Mouse (Mus musculus) T-helper 2 cell (primary cell): ENCODE data around the gene Tex21.
"Not testable (repeated sequence)": the region's sequence is repeated elsewhere in the genome, so short reads cannot be mapped to it uniquely, and the experiment has no call there.

Experiments
- in situ Hi-C: fragments of 300-600 bp; cut with MboI, MseI; formaldehyde crosslinking; loops from one replicate; pipeline ENCODE4 v1.15.1; 2025; ENCODE audit warnings: high pct_unique_total_duplicates

Tex21 gene

DNA sequence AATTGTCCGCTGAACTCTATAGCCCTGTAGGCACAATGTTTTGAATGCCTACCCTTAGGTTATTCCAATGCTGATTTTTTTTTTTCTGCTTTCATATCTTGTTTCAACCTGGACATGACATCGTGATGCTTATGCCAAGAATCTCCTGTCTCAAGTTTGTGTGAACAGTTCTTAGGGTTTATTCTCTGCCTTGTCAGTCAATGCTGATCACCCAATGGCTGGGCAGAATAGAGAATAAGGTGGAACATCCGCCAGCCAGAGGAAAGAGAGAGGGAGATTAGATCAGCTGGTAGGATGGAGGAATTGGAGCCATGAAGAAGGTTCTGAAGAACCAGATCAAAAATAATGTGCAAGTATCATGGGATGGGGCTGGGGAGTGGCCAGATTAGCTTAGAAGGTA, 14.1 kb upstream of the Tex21 start:
- in situ Hi-C loops, result no loop called here

DNA sequence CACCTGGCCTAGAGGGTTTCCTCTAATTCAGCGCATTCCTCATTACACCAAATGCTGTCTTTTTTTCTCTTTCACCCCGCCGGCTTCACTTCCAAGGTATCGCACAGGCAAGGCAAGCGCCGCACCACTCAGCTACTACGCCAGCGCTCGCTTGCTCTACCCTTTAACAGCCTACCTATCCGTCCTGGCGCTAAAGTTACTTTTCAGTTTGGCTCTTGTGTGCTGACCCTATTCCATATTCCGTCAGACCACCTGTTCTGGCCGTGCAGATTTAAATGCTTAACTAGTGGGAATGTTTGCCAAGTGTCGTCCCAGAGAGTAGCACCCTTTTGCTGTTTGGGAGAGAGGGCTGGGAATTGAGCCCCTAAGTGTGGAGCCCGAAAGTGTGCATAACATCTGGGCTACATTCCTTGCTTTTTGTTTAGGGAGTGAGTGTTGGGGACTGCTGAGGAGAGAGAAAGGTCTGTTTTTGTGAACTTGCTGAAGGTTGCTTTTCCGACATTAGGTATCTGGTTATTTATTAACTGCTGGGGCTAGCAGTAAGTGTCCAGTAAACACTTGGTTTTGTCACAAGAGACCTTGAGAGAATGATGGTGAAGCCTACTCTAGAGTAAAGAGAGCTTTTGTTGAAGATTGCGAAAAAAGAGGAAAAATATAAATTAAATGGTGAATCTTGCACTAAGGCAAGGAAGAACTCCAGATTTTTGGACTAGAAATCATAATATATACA, 9.7 kb upstream of the Tex21 start:
- in situ Hi-C loops, result no loop called here

DNA sequence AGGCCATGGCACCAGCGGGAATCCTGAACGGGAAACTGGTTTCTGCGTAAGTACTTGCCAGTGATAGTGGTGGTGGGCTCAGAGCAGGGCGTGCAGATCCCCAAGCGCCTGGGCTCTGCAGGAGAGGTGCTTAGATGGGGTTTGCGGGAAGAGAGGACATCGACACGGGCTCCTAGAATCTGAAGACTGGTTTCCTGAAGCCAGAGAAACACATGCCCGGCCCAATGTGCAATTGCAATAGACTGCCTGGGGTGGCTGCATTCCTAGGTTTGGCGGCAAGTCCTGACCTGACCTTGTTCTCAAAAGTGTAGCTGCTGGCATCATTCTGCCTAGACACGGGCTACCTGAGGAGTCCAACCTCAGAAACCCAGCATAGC, 8.9 kb upstream of the Tex21 start:
- in situ Hi-C loops, result no loop called here

DNA sequence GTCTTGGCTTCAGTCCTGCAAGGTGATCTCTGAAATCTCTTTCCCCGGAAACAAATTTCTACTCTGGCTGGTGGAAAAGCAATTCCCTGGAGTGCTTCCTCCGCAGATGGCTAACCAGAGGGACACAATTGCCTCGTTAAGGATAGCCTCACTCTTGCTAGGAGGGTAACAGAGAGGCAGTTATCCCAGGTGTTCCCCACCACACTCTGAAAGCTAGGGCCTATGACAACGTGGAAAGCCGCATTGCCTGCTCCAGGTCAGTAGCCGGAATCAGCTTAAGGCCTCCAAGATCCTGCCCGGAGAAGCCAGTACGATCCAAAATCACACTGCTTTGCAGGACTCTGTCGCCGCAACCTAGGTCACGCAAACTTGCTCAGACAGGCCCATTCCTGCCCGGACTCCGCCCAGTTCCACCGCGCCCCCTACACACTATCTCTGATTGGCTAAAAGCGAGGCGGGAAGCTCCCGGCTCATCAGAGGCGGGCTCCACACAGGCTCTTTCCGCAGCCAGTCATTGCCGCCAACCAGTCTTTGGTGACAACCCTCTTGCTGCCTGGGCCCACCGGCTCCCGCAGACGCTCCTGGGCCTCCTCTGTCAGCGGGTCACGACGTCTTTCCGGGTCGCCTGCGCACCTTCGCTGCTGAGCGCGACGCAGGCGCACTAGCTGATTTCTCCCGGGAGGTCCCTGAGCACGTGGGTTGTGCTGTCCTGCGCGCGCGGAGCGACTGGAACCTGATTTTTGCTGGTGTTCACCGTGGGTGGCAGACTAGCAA, 8.4 kb upstream of the Tex21 start, which contains the start of gene Mthfd1:
TSS of gene Mthfd1 (plus strand) at position 574 of the 774 bp plus-strand sequence.
- in situ Hi-C loops, result no loop called here

DNA sequence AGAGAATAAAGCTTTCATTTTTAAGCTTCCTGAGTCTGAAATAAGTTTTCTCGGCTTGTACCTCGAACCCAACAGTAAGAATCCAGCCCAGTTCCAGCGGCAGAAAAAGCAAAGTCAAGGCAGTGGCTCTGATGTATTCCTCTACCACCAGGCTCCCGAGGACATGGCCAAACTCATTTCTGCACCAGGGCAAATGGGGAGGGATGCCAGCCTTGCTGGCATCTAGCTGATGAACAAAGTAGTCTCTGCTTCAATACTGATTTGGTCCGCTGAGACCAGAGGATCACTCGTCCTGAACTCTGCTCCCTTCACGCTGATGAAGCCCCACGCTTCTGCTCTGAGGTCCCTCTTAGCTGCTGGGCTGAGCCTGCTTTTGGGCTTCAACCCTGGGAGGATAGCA, 7.4 kb upstream of the Tex21 start:
- in situ Hi-C loops, result no loop called here

DNA sequence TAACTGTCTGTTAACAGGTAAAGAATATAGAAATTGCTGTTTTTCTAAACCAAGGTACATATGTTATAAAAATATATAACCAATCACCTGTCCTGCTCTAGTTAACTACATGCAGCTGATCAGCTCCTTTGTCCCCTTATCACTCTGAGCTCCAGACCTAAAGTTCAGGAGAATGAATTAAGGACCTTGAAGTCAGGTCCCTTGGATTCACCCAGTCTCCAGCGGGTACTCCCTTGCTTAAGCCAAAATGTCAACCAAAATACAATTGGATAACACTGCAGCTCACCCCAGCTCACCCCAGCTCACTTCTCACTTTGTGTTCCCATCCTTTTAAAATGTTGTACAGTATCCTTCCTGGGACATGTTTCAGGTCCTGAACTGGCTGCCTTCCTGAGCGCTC, 7.0 kb upstream of the Tex21 start:
- in situ Hi-C loops, result no loop called here

DNA sequence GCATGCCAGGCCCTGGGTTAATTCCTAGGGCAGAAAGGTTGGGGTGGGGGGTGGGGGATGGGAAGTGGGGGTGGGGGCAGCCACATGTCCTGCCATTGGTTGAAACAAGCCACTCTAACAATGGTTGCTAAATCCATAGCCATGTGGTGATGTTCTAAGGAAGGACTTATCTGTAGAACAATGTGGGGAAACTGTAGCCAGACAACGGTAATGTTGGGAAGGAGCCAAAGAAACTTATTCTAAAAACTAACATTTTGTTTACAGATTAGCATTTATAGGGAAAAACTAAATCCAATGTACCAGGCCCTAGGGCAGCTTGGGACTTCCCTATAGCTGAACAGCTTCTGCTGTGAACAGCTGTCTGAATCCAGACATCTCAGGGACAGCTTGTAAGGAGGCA, 6.5 kb upstream of the Tex21 start:
- in situ Hi-C loops, result no loop called here

DNA sequence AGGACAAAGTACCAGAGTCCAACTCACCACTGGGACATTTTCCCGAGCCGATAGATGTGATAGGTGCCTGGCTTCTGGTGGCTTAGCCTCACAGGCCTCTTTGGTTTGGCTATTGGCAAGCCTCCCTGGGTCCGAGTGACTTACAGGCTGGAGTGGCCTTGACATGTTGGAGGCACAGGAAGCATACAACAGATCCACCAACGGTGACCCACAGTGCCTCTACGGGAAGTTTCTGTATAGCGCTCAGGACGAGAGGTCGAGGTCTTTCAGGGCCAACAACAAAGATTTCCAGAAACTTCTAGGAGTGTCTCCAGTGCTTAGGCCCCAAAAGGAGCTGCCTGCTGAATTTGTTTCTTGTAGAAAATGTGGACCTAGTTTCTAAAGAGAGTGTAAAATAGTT, 1.6 kb downstream of the Tex21 start:
- in situ Hi-C loops, result no loop called here

DNA sequence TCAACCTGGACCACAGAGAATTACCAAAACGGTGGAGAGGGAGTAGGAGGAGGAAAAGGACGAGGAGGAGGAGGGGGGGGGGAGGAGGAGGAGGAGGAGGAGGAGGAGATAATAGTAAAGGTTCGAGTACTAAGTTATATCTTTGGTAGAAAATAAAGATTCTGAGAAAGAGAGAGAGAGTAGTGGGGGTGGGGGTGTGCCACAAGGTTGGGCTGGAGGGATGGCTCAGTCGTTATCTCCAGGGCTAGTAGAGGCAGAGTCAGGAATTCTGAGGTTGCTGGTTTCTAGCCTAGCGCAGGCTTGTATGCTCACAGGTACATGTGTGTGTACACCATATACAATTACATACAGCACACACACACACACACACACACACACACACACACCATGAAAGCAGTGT, 4.7 kb downstream of the Tex21 start:
- in situ Hi-C loops, result no loop called here

DNA sequence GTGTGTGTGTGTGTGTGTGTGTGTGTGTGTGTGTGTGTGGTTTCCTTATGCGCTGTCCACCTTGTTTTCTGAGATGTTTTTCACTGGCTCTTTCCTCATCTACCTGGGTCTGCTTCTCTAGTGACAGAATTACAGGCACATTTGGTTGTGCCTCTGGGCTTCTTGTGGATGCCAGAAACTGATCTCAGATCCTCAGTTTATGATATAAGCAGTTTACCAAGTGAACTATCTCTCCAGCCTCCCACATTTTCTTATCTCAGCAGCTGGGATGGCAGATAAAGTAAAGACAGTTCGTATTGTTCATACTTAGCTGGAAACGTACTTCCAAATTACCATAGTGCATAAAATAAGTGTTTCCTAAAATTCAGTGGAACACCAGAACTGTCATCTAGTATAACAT, 5.5 kb downstream of the Tex21 start:
- in situ Hi-C loops, result no loop called here

DNA sequence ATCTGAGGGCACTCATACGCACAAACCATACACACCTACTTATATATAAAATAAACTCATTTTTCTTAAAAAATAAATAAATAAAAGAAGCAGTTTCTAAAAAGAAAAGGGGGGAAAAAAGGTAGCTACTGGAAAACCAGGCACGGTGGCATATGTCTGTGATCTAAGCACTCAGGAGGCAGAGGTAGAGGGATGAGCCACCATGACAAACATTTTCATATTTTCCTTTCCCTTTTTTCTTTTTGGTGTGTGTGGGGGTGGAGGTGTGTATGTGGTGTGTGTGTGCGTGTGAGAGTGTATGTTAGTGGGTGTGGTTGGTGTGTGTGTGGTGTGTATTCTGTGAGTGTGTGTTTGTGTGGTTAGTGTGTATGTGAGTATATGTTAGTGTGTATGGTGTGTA, 5.9 kb downstream of the Tex21 start:
- in situ Hi-C loops, result no loop called here

DNA sequence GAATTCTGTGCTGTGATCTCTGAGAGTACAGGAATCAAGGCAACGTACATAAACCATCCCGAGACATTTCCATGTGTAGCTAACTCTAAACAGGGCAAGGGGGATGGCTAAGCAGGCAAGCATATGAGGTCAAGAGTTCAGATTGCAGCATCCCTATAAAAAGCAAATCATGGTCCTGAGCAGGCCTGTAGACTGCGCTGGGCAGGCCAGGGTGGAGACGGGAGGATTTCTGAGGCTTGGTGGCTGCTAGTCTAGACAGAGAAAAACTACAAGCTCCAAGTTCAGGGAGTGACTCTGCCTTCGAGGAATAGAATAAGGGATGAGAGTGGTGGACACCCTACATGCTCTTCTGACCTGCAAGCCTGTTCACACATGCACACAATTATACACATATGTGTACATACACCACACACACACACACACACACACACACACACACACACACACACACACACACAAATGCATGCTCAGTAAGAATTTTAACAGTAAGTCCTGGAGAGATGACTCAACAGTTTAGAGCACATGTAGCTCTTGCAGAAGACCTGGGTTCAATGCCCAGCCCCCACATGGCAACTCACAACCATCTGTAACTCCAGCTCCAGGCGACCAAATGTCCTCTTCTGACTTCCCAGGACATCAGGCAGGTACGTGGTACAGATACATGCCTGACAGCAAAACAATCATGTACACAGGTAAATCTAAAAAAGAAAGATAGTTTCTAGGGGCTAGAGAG, 6.5 kb downstream of the Tex21 start:
- in situ Hi-C loops, result no loop called here

DNA sequence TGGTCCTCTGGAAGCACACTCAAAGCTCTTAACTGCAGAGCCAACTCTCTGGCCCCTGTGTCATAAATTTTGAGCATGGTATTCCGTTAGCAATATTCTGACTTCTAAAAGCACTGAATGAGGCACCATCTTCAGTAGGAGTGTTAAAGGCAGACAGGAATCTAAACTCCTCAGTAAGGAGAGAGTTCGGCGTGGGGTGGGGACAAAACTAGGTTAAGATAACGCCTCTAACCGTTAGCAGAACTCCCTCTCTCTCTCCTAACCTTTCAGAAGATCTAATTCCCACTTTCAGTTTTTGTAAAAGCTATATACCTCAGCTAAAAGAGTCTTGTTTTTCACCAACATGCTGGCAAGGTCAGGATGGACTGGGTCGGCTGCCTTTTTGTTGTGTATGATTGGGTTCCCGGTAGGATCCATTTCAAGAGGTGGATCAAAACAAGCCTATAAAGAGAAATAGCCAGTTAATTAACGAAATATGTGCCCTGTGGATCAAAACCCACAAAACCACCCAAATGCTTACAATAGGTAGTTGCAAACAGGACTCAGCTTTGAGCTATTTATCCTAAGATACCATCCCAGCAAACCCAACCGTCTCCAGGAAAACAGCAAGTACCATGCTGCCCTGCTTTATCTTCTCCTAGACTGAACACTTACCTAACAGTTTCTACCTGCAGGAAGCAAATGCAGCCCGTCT, 7.3 kb downstream of the Tex21 start:
- in situ Hi-C loops, result no loop called here

DNA sequence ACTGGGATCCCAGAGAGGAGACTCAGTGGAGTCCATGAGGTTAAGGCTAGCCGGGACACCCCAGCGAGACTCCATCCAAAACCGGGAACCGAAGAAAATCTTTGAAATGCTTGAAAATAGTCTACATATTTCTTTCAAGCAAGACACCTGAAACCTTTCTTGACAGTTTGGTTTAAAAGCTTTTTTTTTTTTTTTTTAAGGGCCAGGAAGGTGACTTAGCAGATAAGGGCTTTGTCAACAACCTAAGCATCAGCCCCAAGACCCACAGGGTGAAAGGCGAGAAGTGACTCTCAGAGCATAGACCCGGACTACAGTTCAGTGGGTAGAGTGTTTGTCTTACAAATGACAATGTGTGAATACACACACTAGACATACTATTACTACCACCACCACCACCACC, 11.3 kb downstream of the Tex21 start:
- in situ Hi-C loops, result no loop called here

DNA sequence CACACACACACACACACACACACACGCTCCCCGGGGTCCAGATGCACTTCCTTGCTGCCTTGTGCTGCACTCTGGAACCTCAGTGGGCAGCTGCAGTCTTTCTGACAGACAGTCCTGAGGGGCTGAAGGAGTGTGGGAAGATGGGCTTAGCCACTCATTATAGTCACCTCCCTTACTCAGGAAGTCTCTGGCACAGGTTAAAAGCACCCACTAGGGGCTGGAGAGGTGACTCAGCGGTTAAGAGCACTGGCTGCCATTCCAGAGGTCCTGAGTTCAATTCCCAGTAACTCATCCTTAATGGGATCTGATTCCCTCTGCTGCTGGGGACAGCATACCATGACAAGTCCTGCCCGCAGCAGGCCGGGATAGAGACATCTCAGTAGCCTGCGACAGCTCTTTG, 15.9 kb downstream of the Tex21 start:
- in situ Hi-C loops, result no loop called here

DNA sequence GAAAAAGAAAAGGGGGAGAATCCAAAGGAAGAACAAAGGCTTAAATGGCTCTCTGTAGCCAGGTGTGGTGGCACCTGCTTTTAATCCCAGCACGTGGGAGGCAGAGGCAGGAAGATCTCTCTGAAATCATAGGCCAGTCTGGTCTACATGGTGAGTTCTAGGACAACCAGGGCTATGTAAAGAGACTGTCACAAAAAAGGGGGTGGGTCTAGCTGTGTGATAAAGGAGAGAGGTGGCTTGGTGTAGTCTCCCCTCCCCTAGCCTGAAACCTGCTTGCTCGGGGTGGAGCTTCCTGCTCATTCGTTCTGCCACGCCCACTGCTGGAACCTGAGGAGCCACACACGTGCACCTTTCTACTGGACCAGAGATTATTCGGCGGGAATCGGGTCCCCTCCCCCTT, 24.4 kb downstream of the Tex21 start:
- in situ Hi-C loops, result not testable (repeated sequence)

DNA sequence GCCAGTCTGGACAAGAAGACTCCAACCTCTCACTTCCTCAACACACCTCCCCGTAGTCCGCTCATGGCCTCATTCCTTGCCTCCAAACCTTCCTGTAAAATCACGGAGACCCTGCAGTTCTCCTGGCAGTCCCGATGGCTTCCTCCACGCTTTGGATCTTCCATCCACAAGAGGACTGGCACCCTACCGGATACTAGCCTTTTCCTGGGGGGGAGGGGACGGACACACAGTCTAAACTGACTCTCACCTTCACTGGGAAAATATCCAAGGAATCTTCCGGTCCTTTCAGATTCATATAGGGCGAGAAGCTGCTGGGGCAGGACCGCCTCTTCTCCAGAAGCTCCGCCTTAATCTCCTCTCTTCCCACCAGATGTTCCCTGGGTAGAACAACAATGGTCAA, 29.8 kb downstream of the Tex21 start:
- in situ Hi-C loops, result no loop called here

DNA sequence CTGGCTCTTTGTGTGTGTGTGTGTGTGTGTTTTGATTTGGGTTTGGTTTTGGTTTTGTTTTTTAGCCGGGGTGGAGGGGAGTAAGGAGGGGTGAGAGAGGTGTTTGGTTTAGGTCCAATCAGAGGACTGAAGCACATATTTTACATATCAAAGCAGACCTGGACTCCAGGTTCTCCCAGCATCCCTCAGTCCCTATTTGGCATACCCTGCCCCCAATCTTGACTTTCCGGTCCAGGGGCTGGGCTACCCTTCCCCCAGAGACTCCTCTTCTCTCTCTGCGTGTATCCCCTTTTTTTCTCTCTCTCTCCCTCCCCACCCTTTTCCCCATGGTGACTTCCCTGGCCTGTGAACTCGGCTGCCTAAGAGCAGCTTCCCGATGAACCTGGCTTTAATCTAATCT, 31.4 kb downstream of the Tex21 start:
- in situ Hi-C loops, result no loop called here

DNA sequence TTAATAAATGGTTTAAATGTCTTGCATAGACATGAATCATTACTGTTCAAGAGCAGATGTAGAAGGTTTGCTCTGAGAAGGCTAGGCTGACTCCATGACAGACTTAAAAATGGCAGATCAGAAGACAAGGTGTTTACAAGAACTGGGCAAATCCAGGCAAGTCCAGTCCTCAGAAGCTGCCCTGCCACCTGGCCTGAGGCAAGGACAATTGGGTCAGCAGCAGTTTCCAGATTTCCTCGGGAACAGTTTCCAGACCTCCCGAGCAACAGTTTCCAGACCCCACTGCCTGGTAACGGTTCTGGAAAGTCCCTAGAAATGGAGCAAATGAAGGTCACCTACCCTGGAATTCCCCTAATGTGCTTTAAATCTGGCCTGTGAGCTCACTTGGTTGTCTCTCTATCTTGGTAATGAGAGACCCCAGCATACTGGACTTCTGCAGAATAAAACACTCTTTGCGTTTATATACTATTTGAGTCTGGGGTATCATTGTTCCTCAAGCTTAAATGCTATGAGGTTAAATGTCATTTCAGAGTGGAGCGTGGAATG, 37.0 kb downstream of the Tex21 start:
- in situ Hi-C loops, result no loop called here

DNA sequence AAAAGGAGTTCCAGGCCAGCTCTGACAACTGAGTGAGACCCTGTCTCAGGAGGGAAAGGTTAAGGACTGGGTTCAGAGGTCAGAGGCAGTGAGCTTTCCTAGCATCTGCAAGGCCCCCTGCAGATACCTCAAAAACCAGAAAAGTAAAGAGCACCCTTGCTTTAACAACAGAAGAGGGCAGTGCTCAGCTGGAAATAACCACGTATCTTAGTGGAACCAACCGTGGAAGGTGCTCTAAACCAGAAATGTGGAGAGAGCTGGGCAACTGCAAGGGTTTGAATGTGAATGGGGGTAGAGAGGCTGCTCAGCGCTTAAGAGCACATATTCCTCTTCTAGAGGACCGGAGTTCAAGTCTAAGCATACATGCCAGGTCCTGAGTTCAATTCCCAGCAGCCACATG, 46.2 kb downstream of the Tex21 start:
- in situ Hi-C loops, result no loop called here

DNA sequence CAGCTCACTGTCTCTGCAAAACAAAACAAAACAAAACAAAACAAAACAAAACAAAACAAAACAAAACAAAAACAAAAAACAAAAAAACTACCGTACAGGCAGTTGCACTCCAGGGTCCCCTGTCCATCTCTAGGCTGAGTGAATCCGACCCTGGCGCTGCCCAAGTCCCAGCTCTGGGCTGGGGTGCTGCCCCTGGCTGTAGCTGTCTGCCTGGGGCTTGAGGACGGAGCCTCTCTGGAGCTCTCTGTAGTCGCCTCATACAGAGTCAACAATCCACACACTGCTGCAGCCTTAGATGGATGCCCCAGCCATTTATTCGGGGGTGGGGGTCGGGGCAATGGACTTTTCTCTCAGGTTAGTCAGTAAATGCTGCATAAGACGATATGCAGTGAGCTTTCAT, 49.5 kb downstream of the Tex21 start:
- in situ Hi-C loops, result no loop called here

DNA sequence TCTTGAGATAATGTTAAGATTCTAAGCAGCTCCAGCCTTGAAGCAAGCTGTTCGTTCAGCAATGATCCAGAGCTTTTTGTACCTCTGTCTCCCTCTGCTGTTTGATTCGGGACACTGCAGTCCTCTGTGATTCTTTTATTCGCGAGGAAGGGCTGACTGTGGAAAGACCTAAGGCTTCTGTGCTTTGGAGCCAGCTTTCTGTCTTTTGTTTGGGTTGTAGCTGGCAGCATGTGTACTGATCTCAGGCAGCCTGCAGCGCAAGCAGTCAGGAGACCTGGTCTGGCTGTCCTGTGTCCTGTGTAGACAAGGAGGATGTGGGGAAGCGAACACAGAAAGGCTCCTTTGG, 49.9 kb downstream of the Tex21 start:
- in situ Hi-C loops, result no loop called here
